Mouse (Mus musculus) central nervous system, embryonic 14 days (tissue): ENCODE data around the gene Lgmn. TPM values are rescaled to one million over a fixed set of nuclear protein-coding genes. Genes with fewer than 3 reads are reported as not detected.

Source experiments
- polyA plus RNA-seq: library from polyadenylated mRNA; depleted of rRNA; stranded (reverse); fragments of >200 nt; gene quantifications from 2 replicates; pipeline ENCODE4 v1.2.3, GENCODE M21; 2012; rRNA removed

Gene Lgmn
- polyA plus RNA-seq = 62.6 and 62.8 TPM in 2 replicates

DNA sequence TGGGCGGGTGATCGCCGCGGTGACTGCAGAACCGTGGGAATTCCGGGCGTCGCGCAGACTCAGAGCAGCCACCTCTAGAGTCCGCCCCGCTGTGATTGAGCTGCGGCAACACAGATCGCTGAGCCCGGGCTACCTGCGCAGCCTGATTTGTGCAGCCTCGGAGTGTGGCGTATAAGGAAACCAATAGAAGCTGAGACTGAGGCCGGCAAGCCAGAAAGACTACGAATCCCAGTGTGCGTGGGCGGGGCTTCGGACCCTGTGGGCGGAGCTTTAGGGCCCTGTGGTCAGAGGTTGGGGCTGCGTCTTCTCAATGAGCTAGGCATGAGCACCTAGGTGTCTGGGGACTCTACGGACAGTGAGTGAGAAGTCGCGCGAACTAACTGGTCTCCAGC lies at the start of gene Lgmn:
Gene Lgmn (minus strand): TSS at position 182 of the 392 bp plus-strand sequence.

DNA sequence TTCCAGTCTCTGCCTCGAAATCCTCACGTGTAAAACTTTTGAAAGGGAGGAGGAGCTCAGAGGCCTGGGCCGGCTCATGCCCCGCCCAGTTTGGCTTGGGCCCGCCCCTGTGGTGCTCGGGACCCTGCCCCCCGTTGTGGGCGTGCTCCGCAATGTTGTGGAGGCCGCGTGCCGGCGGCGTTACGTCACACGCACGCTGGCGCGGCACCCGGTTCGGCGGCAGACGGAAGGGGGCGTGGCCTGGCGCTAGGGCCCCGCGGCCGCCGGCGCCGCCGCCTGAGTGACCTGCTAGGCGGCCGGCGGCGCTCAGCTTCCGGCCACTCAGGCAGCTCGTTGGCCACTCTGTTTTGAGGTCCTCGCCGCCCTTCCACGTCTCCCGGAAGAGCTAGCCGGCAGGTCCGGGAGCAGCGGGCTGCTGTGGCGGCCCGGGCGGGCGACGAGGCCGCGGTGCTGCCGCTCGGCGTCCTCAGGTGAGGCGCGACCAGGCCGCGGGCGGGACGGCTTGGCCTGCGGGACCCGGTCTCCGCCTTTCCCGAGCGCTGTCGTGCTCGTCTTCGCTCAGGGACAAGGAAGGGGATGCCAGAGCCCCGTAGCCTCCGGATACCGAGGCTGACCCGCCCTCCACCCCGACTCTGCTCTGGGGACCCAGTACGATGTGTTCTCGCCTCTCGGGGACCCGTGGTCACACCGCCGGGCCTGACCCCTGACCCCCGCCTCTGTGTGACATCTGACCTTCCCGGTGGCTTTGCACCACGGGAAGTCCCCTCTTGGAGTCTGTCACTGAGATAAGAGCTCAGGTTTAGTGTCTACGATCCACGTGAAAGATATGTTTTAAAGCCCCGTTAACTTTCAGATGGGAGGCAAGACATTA lies 29.5 kb upstream of the Lgmn start, which contains the start of gene Golga5:
Gene Golga5 (plus strand): TSS at position 242 of the 871 bp plus-strand sequence.

Other genes starting within 250 kb of the Lgmn start
- 1.9 and 3.6 TPM in 2 replicates for gene Rin3, start 156.8 kb downstream of the Lgmn start, polyA plus RNA-seq
- 27.4 and 28.4 TPM in 2 replicates for gene Golga5, start 29.3 kb upstream of the Lgmn start, polyA plus RNA-seq
- gene Chga, start 115.2 kb upstream of the Lgmn start, polyA plus RNA-seq = 59.4 and 65.5 TPM in 2 replicates